ENCODE assay signal across 28 mouse cellular contexts in genomic region chr6:84798736-84799135, GRCm38 (mm10).
DNase-seq lines count a peak whose midpoint lies in the region; ATAC-seq and TF ChIP-seq lines count a peak whose summit lies in the region.
"Had no signal": no experiment of that assay in that cellular context is flagged by ENCODE, and none has a peak within 500 bp of the region (broad histone marks: within the 10 kb centered on the region; RNA-seq: fewer than 3 reads in every experiment).

No protein-coding gene starts in this region.

- no peak overlapping the region for H3K27ac ChIP-seq in CH12.LX (ENCODE audit: insufficient read depth, low read depth)
- H3K27ac ChIP-seq: embryonic facial prominence, embryonic 10.5 days; embryonic facial prominence, embryonic 13.5 days; forebrain, embryonic 12.5 days; forebrain, embryonic 15.5 days; heart, embryonic 15.5 days; hindbrain, embryonic 14.5 days; hindbrain, postnatal 0 days; intestine, embryonic 15.5 days had no signal

- H3K9me3 ChIP-seq in CH12.LX (replicated peaks; ENCODE audit: low read length) = no peaks in the 10 kb centered on the region
- H3K9me3 ChIP-seq: embryonic facial prominence, embryonic 10.5 days; embryonic facial prominence, embryonic 13.5 days; forebrain, embryonic 12.5 days; forebrain, embryonic 15.5 days; heart, embryonic 12.5 days; heart, embryonic 15.5 days; intestine, embryonic 15.5 days had no signal

- no peak overlapping the region for H3K4me2 ChIP-seq in CH12.LX (ENCODE audit: insufficient read depth, low read depth, poor library complexity, severe bottlenecking)
- H3K4me2 ChIP-seq: embryonic facial prominence, embryonic 13.5 days; forebrain, embryonic 12.5 days; forebrain, embryonic 15.5 days; heart, embryonic 12.5 days; heart, embryonic 15.5 days; hindbrain, embryonic 14.5 days; intestine, embryonic 15.5 days had no signal

- in situ Hi-C loops in CH12.LX (cut with MboI; ENCODE audit: low pct_ligation_motif_present, low pct_unique_long_range_greater_than_20kb, low sequenced_read_pairs) = no loop called here

- TF ChIP-seq RAD21 in CH12.LX (IDR thresholded peaks at IDR 0.05; ENCODE audit: low read depth, low read length) = no peak

- dilution Hi-C loops in CH12.LX (cut with MboI; ENCODE audit: extremely low pct_ligation_motif_present, extremely low pct_unique_long_range_greater_than_20kb, low sequenced_read_pairs) = no loop called here

- DNase-seq in thymus, postnatal 4 days = peak; percentile 6
- no peak for DNase-seq in thymus, postnatal 0 days (ENCODE audit: low spot score)
- peak; percentile 55 for DNase-seq in CH12.LX (ENCODE audit: extremely low read depth)
- no peak for DNase-seq in spleen, postnatal 10 days (ENCODE audit: low spot score in 2 of 2)
- no peak for DNase-seq in natural killer cell, adult 2 months (ENCODE audit: low spot score in 2 of 2)
- DNase-seq: adrenal gland, adult 8-10 months; adrenal gland, postnatal 25 days; B cell, adult 2 months; cerebellum, adult 11-12 months; cerebellum, adult 8-10 months; cerebellum, postnatal 10 days; cerebellum, postnatal 36 days; embryo, embryonic 11 days; gastrocnemius, postnatal 25 days; heart, adult 18-20 months; heart, postnatal 10 days; heart, postnatal 4 days had no signal

- TF ChIP-seq EP300 in CH12.LX (IDR thresholded peaks at IDR 0.05; ENCODE audit: low read length) = no peak; the same call in 1 of the 2 replicates

- H3K4me1 ChIP-seq in CH12.LX (ENCODE audit: control insufficient read depth in 1 of 2, insufficient read depth in 2 of 2) = peaks cover 7 to 25% of the 10 kb centered on the region in 2 experiments; a peak in 3 of 4 replicates
- H3K4me1 ChIP-seq: forebrain, embryonic 12.5 days; heart, embryonic 15.5 days had no signal

- H3K79me2 ChIP-seq in CH12.LX (replicated peaks; ENCODE audit: control insufficient read depth, extremely low read depth, insufficient read depth, poor library complexity, severe bottlenecking) = no peaks in the 10 kb centered on the region

- no peak overlapping the region for H3K9ac ChIP-seq in CH12.LX (ENCODE audit: insufficient read depth, low read depth)
- H3K9ac ChIP-seq: embryonic facial prominence, embryonic 13.5 days; forebrain, embryonic 12.5 days; forebrain, embryonic 15.5 days; heart, embryonic 12.5 days; heart, embryonic 15.5 days; hindbrain, embryonic 14.5 days; intestine, embryonic 15.5 days had no signal

- TF ChIP-seq CTCF in CH12.LX (conservative IDR thresholded peaks at IDR 0.05 in 1 of 2, IDR thresholded peaks at IDR 0.05 in 1 of 2; ENCODE audit: low read depth in 2 of 2, low read length in 2 of 2) = no peak

- no peak overlapping the region for H3K4me3 ChIP-seq in CH12.LX (replicated peaks in 1 of 3; ENCODE audit: low read depth in 2 of 3, low read length in 2 of 3, poor library complexity in 1 of 3)
- H3K4me3 ChIP-seq: embryonic facial prominence, embryonic 10.5 days; embryonic facial prominence, embryonic 13.5 days; erythroblast, embryonic 14.5 days; forebrain, embryonic 12.5 days; forebrain, embryonic 15.5 days; heart, embryonic 12.5 days; heart, embryonic 15.5 days; intestine, embryonic 15.5 days had no signal

- no peaks in the 10 kb centered on the region for H3K27me3 ChIP-seq in CH12.LX (replicated peaks)
- H3K27me3 ChIP-seq: embryonic facial prominence, embryonic 13.5 days; forebrain, embryonic 12.5 days; forebrain, embryonic 15.5 days; heart, embryonic 12.5 days; heart, embryonic 15.5 days; intestine, embryonic 15.5 days had no signal

- TF ChIP-seq POLR2A in CH12.LX (IDR thresholded peaks at IDR 0.05; ENCODE audit: low read depth, low read length) = no peak

- H3K36me3 ChIP-seq in CH12.LX (replicated peaks in 1 of 2; ENCODE audit: control insufficient read depth in 1 of 2, insufficient read depth in 1 of 2, low read length in 1 of 2) = no peaks in the 10 kb centered on the region
- H3K36me3 ChIP-seq: embryonic facial prominence, embryonic 10.5 days; embryonic facial prominence, embryonic 13.5 days; forebrain, embryonic 12.5 days; forebrain, embryonic 15.5 days; heart, embryonic 12.5 days; heart, embryonic 15.5 days; intestine, embryonic 15.5 days had no signal

- peak; percentile 71 for ATAC-seq in inflammation-experienced regulatory T-cells, adult 6 months
- ATAC-seq: forebrain, embryonic 15.5 days; hindbrain, postnatal 0 days; intestine, embryonic 15.5 days had no signal

TF ChIP-seq in CH12.LX, 34 proteins besides CTCF, POLR2A, EP300 and RAD21:
- TF ChIP-seq E2F4 (IDR thresholded peaks at IDR 0.05; ENCODE audit: insufficient replicate concordance, low read depth, low read length) (no peak), JUN (IDR thresholded peaks at IDR 0.05; ENCODE audit: insufficient read depth, low read depth, low read length) (no peak), MAX (IDR thresholded peaks at IDR 0.05; ENCODE audit: low read length) (0 out of 2 replicates have a peak, but pooled peaks have one; percentile 18), JUND (conservative IDR thresholded peaks at IDR 0.05; ENCODE audit: low read depth, low read length) (no peak), MEF2A (IDR thresholded peaks at IDR 0.05; ENCODE audit: borderline replicate concordance, low read depth, low read length) (peak; percentile 49), ZNF384 (IDR thresholded peaks at IDR 0.05; ENCODE audit: low read depth, low read length) (no peak), USF1 (IDR thresholded peaks at IDR 0.05; ENCODE audit: low read depth, low read length) (no peak), ZC3H11A (IDR thresholded peaks at IDR 0.05; ENCODE audit: low read depth, low read length) (no peak), CHD2 (IDR thresholded peaks at IDR 0.05; ENCODE audit: low read length) (0 out of 2 replicates have a peak, but pooled peaks have one; percentile 18), TCF12 (IDR thresholded peaks at IDR 0.05; ENCODE audit: low read depth, low read length) (peak; percentile 79), ETS1 (conservative IDR thresholded peaks at IDR 0.05; ENCODE audit: low read depth, low read length) (peak; percentile 83), BHLHE40 (IDR thresholded peaks at IDR 0.05; ENCODE audit: low read depth, low read length) (0 out of 2 replicates have a peak, but pooled peaks have one; percentile 8), MAFK (IDR thresholded peaks at IDR 0.05; ENCODE audit: insufficient replicate concordance, low read length) (no peak), ELF1 (IDR thresholded peaks at IDR 0.05; ENCODE audit: low read depth, low read length) (no peak), IRF4 (IDR thresholded peaks at IDR 0.05; ENCODE audit: low read depth, low read length) (peak; percentile 31; the same call in 1 of the 2 replicates)

Comparison
In these comparisons a context has a peak if more than half of its experiments do, and no peak if none do; other contexts are left out.
1. DNase-seq: peak in thymus, postnatal 4 days (single experiment) and CH12.LX (single experiment); none in thymus, postnatal 0 days (single experiment), spleen, postnatal 10 days (0 of 2) and natural killer cell, adult 2 months (0 of 2).